Mouse (Mus musculus): ENCODE measurements at regions not wholly inside any gene's neighbourhood (a gene's known extent, or its start where the extent isn't known, plus 50 kb on each side); places are given as distances from the start of the nearest gene placed in this dataset.

DNA sequence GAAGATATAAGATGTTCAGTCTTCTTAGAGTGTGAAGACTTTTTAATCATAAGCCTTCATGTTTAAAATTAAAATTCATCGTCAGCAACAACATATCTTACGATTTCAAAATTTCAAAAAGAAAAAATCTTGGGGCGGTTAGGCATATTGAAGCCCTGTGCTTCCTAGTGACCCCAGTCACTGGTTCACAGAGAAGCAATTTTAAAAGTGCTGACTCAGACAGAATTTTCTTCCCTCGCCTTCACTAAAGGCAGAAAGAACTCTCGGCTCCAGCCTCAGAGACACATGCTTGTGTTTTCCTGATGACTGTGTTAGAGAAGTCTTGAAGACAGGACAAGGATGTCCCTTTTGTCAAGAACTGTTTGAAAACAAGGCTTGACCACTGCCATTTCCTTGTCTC, 157.2 kb upstream of the Gm765 start:
- no peak for ATAC-seq (replicated peaks; ENCODE audit: poor library complexity, severe bottlenecking)

DNA sequence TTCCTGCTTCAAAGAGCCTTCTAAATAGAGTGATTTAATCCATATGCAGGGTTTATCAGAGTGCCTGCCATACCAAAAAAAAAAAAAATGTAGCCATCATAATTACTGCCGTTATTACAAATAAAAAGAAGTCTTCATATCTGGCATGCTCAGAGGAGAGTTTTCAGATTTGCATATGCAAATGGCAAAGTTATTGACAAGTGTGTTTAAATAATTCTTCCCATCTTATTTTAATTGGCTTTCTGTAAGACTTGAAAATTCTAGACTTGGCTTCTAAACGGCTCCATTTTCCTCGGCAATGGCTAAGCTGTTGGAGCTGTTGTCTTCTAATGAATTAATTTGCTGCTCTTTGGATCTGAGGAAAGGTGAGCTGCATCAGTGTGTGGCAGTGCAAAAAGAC, 144.1 kb upstream of the Gm765 start:
- no peak for ATAC-seq (replicated peaks; ENCODE audit: poor library complexity, severe bottlenecking)

DNA sequence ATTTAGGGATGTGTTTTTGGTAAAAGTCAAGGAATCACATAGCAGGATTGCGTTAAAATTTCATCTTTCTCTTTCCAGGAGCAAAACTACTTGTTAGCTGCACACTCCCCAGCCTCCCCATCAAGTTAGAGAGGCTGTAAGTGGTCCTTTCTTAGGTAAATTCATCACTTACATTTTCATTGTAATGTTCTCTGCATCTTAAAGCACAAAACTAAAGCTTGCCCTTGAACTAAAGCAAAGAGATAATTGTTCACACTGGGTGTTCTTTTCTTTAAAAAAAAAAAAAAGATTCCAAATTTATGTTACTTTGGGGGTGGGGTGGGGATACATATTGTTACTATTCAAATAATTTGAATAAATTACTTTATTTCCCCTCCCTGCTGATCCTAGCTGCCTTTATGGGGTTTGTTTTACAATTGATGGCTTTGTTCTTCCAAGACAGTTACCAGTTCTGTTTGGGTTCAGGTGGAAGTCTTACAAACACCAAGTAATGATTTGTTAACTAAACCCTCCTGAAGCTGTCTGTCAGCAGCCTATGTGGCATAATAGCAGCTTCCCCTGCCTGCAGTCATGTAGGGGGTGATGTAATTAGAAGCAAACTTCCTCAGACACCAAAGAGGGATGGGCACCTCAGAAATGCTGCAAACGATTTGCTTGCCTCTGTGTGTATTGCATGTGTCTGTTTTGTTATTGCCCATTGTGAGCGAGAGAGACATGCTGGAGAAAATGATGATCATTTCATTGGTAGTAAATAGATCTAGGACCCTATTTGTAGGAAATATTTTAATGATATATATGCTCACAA, 141.0 kb upstream of the Gm765 start:
- no peak for ATAC-seq (replicated peaks; ENCODE audit: poor library complexity, severe bottlenecking)

DNA sequence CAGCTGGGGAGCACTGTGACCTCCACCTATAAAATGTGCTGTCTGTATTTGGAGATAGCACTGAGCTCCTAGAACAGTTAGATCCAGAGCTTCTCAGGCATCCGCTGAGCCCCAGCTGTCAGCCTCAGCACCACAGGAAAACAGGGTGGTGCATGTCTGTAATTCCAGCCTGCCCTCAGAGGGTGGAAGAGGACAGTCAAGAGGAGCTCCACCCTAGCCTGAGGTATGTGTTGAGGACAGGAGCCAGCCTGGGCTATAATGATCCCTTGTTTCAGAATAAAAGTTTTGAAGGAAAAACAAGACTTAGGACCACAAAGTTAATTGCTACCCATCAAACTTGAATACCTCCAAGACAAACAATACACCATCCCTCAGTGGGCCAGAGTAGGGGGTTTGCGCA, 139.8 kb upstream of the Gm765 start:
- ATAC-seq (replicated peaks; ENCODE audit: poor library complexity, severe bottlenecking): no peak

DNA sequence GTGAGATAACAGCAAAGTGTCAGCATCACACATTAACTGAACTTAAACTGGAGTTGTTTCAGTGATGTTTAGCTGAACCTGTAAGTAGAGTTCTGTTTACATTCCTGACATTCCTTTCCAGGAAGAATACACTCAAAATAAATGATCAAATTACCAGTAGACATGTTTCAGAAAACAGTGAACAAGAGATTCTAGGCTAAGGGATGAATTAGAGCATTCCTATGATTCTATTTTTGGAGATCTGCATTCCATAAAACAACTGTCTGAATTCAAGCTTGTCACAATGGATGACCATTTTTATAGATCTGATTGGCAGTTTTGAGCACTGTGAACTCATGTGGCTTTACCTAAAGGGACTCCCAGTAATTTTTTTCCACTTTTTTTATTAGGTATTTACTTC, 125.0 kb upstream of the Gm765 start:
- no peak for ATAC-seq (replicated peaks; ENCODE audit: poor library complexity, severe bottlenecking)

DNA sequence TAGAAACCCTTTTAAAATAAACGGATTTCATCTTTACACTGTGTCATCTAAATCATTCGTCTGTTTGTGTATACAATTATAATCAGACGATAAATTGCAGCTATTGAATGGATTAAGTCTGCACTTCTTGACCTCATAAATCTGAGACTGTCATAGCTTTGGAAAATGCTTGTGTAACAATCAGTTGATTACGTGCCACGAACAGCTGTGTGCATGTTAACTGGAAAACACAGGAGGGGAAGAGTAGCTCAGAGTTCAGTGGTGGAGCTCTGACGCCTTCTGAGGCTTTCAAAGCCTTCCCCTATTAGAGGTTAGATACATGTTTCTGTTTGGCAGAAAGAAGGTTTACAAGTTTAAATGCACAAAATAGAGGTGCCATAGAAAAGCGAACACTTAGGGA, 109.7 kb upstream of the Gm765 start:
- no peak for ATAC-seq (replicated peaks; ENCODE audit: poor library complexity, severe bottlenecking)

DNA sequence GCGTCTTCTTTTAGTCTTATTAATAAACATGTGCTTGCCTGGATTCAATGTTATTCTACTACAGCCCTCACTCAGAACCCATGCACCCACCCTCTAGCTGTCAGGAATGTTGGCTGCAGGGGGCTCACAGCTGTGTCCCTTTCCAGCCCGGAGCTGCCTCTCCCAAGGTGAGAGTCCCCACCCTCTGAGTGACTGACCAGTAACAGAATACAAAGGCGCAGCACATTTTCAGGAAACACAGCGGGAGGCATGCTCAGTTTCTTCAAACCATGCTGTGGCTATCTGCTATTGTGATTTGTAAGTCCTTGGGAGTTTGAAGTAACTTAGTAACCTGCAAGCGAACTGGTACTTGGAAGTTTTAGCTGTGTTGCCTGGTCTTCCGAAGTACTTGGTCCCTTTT, 93.1 kb upstream of the Gm765 start:
- no peak for ATAC-seq (replicated peaks; ENCODE audit: poor library complexity, severe bottlenecking)

DNA sequence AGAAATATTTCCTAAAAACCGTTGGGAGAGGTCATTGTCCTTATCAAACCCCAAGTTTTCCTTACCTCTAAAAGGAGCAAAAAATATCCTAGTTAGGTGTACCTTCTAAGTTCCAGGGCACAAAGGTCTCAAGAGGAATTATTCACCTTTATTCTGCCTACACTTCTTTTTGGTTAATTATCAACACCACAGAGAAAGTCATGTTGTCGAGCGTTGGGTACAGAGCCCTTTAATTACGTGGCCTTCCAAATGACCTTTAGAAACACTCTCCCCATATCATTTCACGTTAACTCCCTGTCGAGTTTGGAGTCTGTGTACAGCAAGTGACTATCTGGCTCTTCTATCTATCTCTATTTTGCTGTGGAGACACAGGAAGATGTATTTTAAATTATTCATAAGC, 90.7 kb upstream of the Gm765 start:
- ATAC-seq (replicated peaks; ENCODE audit: poor library complexity, severe bottlenecking): no peak

DNA sequence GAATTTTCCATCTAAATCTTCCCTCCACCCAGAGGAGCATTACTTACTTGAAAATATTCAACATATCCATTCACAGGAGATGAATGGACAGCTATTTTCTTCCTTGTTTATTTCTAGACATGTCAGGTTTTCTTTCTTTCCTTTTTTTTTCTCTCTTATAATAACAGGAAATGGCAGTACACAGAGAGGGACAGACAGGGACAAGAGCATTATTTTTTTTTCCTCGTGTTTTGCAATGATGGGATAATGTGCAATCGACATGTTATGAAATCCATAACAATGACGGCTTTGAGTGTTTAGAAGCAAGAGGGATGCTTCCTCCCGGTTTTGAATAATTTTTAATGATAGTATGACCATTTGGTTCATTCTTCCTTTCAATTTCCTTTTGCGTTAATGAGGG, 86.6 kb upstream of the Gm765 start:
- no peak for ATAC-seq (replicated peaks; ENCODE audit: poor library complexity, severe bottlenecking)

DNA sequence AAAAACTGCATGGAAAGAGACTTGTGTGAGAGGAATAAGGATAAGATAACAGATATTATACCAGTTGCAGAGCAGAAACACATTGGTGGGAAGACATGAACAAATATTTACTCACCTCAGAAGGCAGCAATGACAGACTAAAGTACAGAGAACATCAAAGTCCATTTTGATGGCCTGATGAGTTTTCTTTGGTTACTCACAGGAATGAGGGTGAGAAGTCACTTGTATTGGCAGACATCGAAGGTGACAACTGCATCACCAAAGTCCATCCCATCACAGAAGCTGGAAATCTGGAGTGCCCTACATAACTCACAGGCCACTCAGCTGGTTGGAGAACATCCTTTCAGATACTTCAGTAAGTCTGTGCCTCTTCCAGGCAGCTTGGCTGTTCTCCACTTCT, 60.1 kb upstream of the Gm765 start:
- ATAC-seq (replicated peaks; ENCODE audit: poor library complexity, severe bottlenecking): no peak

DNA sequence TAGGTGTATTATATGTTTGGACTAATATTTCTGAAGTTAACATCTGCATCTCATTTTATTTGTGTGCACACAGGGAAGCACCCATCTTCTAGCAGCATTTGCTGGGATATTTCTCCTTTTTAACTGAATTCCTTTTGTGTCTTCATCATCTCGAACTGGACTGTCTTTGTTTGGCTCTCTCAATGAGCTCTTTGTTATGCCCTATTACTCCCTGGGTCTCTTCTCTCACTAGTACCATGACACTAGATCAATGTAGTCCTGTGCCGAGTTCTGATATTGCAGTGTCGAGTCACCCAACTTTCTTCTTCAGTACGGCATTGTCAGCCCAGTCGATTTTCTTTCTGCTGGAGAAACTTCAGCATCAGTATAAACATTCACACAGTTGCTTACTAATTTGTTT, 52.0 kb upstream of the Gm765 start:
- ATAC-seq (replicated peaks; ENCODE audit: poor library complexity, severe bottlenecking): no peak

Measured in granulocyte monocyte progenitor cell, adult 5-6 weeks (primary cell).